Mouse (Mus musculus): ENCODE results near the gene Chchd1.
A peak's percentile ranks its signal among the peaks of the same experiment; 100 is the strongest.

Gene Chchd1

GRCm38 (mm10) chr14:20702741-20703381 lies at the start of gene Chchd1:
Gene Chchd1 (plus strand): TSS chr14:20703006.
- DNase-seq (ENCODE audit: low spot score) = peak; percentile 93

GRCm38 (mm10) chr14:20654690-20655421 lies 48.0 kb upstream of the Chchd1 start:
- DNase-seq (ENCODE audit: low spot score) = no peak

GRCm38 (mm10) chr14:20655731-20656130 lies 47.1 kb upstream of the Chchd1 start:
- no peak for DNase-seq (ENCODE audit: low spot score)

- DNase-seq (ENCODE audit: low spot score) = no peak
These were observed 46.4 kb upstream of the Chchd1 start, which contains the start of gene Myoz1 for GRCm38 (mm10) chr14:20656361-20656760. Gene Myoz1 (minus strand): TSS chr14:20656540.

- peak; percentile 46 for DNase-seq (ENCODE audit: low spot score)
These were observed 44.5 kb upstream of the Chchd1 start for GRCm38 (mm10) chr14:20658326-20658725.

GRCm38 (mm10) chr14:20658902-20659301 lies 43.9 kb upstream of the Chchd1 start:
- no peak for DNase-seq (ENCODE audit: low spot score)

GRCm38 (mm10) chr14:20659687-20660086 lies 43.1 kb upstream of the Chchd1 start:
- DNase-seq (ENCODE audit: low spot score) = no peak

- peak; percentile 96 for DNase-seq (ENCODE audit: low spot score)
These were observed 41.8 kb upstream of the Chchd1 start for GRCm38 (mm10) chr14:20660827-20661660.

GRCm38 (mm10) chr14:20661661-20662331 lies 41.0 kb upstream of the Chchd1 start:
- DNase-seq (ENCODE audit: low spot score) = no peak

GRCm38 (mm10) chr14:20662740-20663139 lies 40.1 kb upstream of the Chchd1 start:
- no peak for DNase-seq (ENCODE audit: low spot score)

- DNase-seq (ENCODE audit: low spot score) = no peak
These were observed 39.2 kb upstream of the Chchd1 start for GRCm38 (mm10) chr14:20663601-20664000.

- no peak for DNase-seq (ENCODE audit: low spot score)
These were observed 38.4 kb upstream of the Chchd1 start for GRCm38 (mm10) chr14:20664436-20664835.

GRCm38 (mm10) chr14:20667469-20667868 lies 35.3 kb upstream of the Chchd1 start:
- no peak for DNase-seq (ENCODE audit: low spot score)

- no peak for DNase-seq (ENCODE audit: low spot score)
These were observed 34.5 kb upstream of the Chchd1 start, which contains the start of gene Synpo2l for GRCm38 (mm10) chr14:20668154-20668810. Gene Synpo2l (minus strand): TSS chr14:20668354.

GRCm38 (mm10) chr14:20672990-20673389 lies 29.8 kb upstream of the Chchd1 start:
- DNase-seq (ENCODE audit: low spot score) = peak; percentile 42

- DNase-seq (ENCODE audit: low spot score) = peak; percentile 24
These were observed 29.1 kb upstream of the Chchd1 start for GRCm38 (mm10) chr14:20673735-20674063.

- DNase-seq (ENCODE audit: low spot score) = peak; percentile 99
These were observed 28.6 kb upstream of the Chchd1 start, which contains the start of gene Sec24c for GRCm38 (mm10) chr14:20674064-20674833. Gene Sec24c (plus strand): TSS chr14:20674308.

- no peak for DNase-seq (ENCODE audit: low spot score)
These were observed 24.9 kb upstream of the Chchd1 start for GRCm38 (mm10) chr14:20677906-20678305.

GRCm38 (mm10) chr14:20681742-20682141 lies 21.1 kb upstream of the Chchd1 start:
- DNase-seq (ENCODE audit: low spot score) = no peak

GRCm38 (mm10) chr14:20682498-20682897 lies 20.3 kb upstream of the Chchd1 start:
- no peak for DNase-seq (ENCODE audit: low spot score)

- no peak for DNase-seq (ENCODE audit: low spot score)
These were observed 16.2 kb upstream of the Chchd1 start for GRCm38 (mm10) chr14:20686576-20686975.
